Mouse (Mus musculus) bone marrow, adult 2 months (tissue): ENCODE data around the gene Speer4b. TPM values are rescaled to one million over a fixed set of nuclear protein-coding genes. Genes with fewer than 3 reads are reported as not detected.

Experiments
- H3K27ac ChIP-seq: fragments of 200-500 bp; 2 replicates; pipeline ENCODE4 v1.5.1; 2012; ENCODE audit warnings: low read depth, mild to moderate bottlenecking, control low read depth, inconsistent platforms, low read length; ENCODE audit not compliant: control insufficient read depth, poor library complexity, insufficient read depth
- H3K4me1 ChIP-seq: fragments of 200-500 bp; 2 replicates; pipeline ENCODE4 v1.6.1; 2011; ENCODE audit warnings: low read length; ENCODE audit not compliant: control insufficient read depth, insufficient read depth
- H3K4me3 ChIP-seq: fragments of 200-500 bp; replicated peaks from 2 replicates; pipeline ENCODE3; 2011; ENCODE audit warnings: mild to moderate bottlenecking, low read depth, low read length, control low read depth; ENCODE audit not compliant: control insufficient read depth
- CTCF ChIP-seq: fragments of 200-500 bp; IDR thresholded peaks from 2 replicates; pipeline ENCODE4 v1.5.1; 2011; ENCODE audit warnings: low read length, control low read depth; ENCODE audit not compliant: control insufficient read depth, insufficient read depth
- POLR2A ChIP-seq: fragments of 200-500 bp; IDR thresholded peaks from 2 replicates; pipeline ENCODE4 v1.6.1; 2011; ENCODE audit warnings: low read depth, mild to moderate bottlenecking, control low read depth, low read length, borderline replicate concordance; ENCODE audit not compliant: control insufficient read depth
- WGBS: fragments of 180-500 bp; shearing (Covaris S2); methylation state at CpG from one replicate; pipeline ENCODE4 v1.1.7; 2018; 5-methylcytosine and 5-hydroxymethylcytosine counted together
- polyA plus RNA-seq: library from polyadenylated mRNA; stranded (reverse); fragments of >200 nt; gene quantifications from 2 replicates; pipeline ENCODE4 v1.2.4, GENCODE M21; 2011; ENCODE audit warnings: low replicate concordance; ENCODE audit not compliant: missing spikeins, insufficient read depth, insufficient read length

Speer4b gene
- polyA plus RNA-seq, 1 experiment: not detected

GRCm38 (mm10) chr5:27457686-27458085 is 43.6 kb downstream of the Speer4b start:
- no peak for TF ChIP-seq CTCF
- no peak for TF ChIP-seq POLR2A
- H3K27ac ChIP-seq: no peak overlapping the region
- H3K4me3 ChIP-seq: no peak overlapping the region
- H3K4me1 ChIP-seq: no peaks in the 10 kb centered on the region
- WGBS: 50% methylated on average over 1 of the region's 1 CpGs

- Histone ChIP-seq H3K27ac (no peak overlapping the region), H3K4me1 (no peaks in the 10 kb centered on the region), H3K4me3 (no peak overlapping the region)
- 81% methylated on average over 1 of the region's 1 CpGs for WGBS
- TF ChIP-seq CTCF: no peak
- TF ChIP-seq POLR2A: no peak
Observed at GRCm38 (mm10) chr5:27456981-27457380, 44.3 kb downstream of the Speer4b start.

GRCm38 (mm10) chr5:27454386-27454785 is 46.9 kb downstream of the Speer4b start:
- H3K4me3 ChIP-seq: no peak overlapping the region
- no peak overlapping the region for H3K27ac ChIP-seq
- WGBS: 76% methylated on average over 3 of the region's 3 CpGs
- H3K4me1 ChIP-seq: no peaks in the 10 kb centered on the region
- TF ChIP-seq CTCF (no peak), POLR2A (no peak)

- 30% methylated on average over 3 of the region's 3 CpGs for WGBS
- TF ChIP-seq POLR2A (no peak), CTCF (no peak)
- H3K4me1 ChIP-seq: no peaks in the 10 kb centered on the region
- H3K4me3 ChIP-seq: no peak overlapping the region
- H3K27ac ChIP-seq: no peak overlapping the region
Observed at GRCm38 (mm10) chr5:27453201-27453845, 47.9 kb downstream of the Speer4b start.
